13 mouse cellular contexts compared by ENCODE assay signal in the genomic region with DNA sequence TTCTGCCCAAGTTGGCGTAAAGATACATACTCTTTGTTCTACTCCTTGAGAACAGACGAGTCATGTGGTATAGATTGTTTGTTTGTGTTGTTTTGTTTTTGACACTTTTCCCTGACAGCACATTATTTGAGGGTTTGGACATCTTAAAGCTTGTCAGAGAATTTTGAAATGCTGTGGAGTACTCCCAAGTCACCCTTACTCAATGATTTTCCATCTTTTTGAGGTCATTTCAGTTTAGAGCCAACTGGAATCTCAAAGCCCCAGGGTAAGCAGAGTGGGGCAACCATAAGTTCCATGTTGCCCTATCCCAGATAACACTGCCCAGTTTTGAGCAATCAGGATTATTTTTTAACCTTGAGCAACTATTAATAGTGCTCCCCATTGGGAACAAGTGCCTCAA.
"Had no signal": no experiment of that assay in that cellular context is flagged by ENCODE, and none has a peak within 500 bp of the region (broad histone marks: within the 10 kb centered on the region; RNA-seq: fewer than 3 reads in every experiment).

No protein-coding gene starts in this region.

- H3K27ac ChIP-seq: limb, embryonic 12.5 days; liver, embryonic 15.5 days; macrophage; midbrain, embryonic 12.5 days had no signal

- DNase-seq: kidney, postnatal 36 days; layer of hippocampus, adult 9-11 months; layer of hippocampus, postnatal 36 days; liver; lung, adult 2 months; lung, postnatal 10 days; right cerebral cortex, postnatal 14 days; thymus, postnatal 36 days had no signal

- H3K36me3 ChIP-seq: limb, embryonic 12.5 days; liver, embryonic 15.5 days; midbrain, embryonic 12.5 days had no signal

- H3K9ac ChIP-seq: limb, embryonic 12.5 days; liver, embryonic 15.5 days; midbrain, embryonic 12.5 days had no signal

- H3K9me3 ChIP-seq: limb, embryonic 12.5 days; liver, embryonic 15.5 days; megakaryocyte, embryonic 14.5 days; midbrain, embryonic 12.5 days had no signal

- H3K4me3 ChIP-seq: limb, embryonic 12.5 days; liver, embryonic 15.5 days; megakaryocyte, embryonic 14.5 days; midbrain, embryonic 12.5 days had no signal

- H3K4me1 ChIP-seq: megakaryocyte, embryonic 14.5 days had no signal

- H3K4me2 ChIP-seq: limb, embryonic 12.5 days; liver, embryonic 15.5 days; midbrain, embryonic 12.5 days had no signal
